Comparison of ENCODE assay signal across 16 mouse cellular contexts in the genomic region with DNA sequence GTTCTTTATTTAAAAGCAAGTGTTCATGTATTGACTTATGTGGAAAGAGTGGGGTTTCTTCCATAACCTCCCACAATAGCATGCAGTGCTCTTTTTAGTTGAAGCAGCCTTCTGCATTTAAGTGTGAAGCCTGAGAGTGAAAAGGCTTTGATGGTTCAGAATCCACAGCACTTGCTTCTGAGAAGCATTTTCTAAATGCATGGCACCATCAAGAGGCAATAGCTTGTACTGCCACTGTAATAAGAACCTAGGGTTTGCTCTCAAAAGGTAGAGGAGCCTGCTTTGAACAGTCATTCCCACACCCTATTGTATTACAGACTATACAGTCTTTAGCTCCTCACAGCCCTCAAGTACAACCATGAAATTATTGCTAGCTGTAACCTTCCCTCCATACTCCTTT.
DNase-seq lines count a peak whose midpoint lies in the region; ATAC-seq and TF ChIP-seq lines count a peak whose summit lies in the region.
"Had no signal": no experiment of that assay in that cellular context is flagged by ENCODE, and none has a peak within 500 bp of the region (broad histone marks: within the 10 kb centered on the region; RNA-seq: fewer than 3 reads in every experiment).

No protein-coding gene starts in this region.

- no peaks in the 10 kb centered on the region for H3K36me3 ChIP-seq in forebrain, postnatal 0 days (ENCODE audit: insufficient read depth)
- H3K36me3 ChIP-seq in forebrain, embryonic 11.5 days (ENCODE audit: control insufficient read depth, insufficient read depth, low read length) = no peaks in the 10 kb centered on the region
- H3K36me3 ChIP-seq: hindbrain, embryonic 12.5 days; neural tube, embryonic 13.5 days had no signal

- no peaks in the 10 kb centered on the region for H3K4me1 ChIP-seq in forebrain, postnatal 0 days (ENCODE audit: insufficient read depth)
- no peaks in the 10 kb centered on the region for H3K4me1 ChIP-seq in forebrain, embryonic 11.5 days (replicated peaks; ENCODE audit: control insufficient read depth, insufficient read depth, low read length)
- H3K4me1 ChIP-seq: hindbrain, embryonic 12.5 days; limb, embryonic 12.5 days; neural tube, embryonic 13.5 days had no signal

- DNase-seq in forebrain, postnatal 0 days = peak; percentile 12
- no peak for DNase-seq in forebrain, embryonic 11.5 days (ENCODE audit: low spot score)
- DNase-seq in left cerebral cortex, adult 2 months (ENCODE audit: extremely low spot score in 1 of 2, low spot score in 2 of 2) = no peak
- DNase-seq in left cerebral cortex, postnatal 36 days (ENCODE audit: low spot score in 2 of 2) = no peak
- DNase-seq in ES-CJ7 (ENCODE audit: low read depth, low spot score) = peak; percentile 11
- DNase-seq in cerebellum, postnatal 10 days = peak; percentile 18 to 34
- DNase-seq in kidney, postnatal 4 days = no peak
- DNase-seq in B cell, adult 2 months = no peak
- DNase-seq: embryo, embryonic 11 days; gastrocnemius, postnatal 25 days; kidney, adult 8-10 months had no signal

- no peak overlapping the region for H3K27ac ChIP-seq in forebrain, postnatal 0 days (ENCODE audit: low read depth, low read length)
- no peak overlapping the region for H3K27ac ChIP-seq in forebrain, embryonic 11.5 days (ENCODE audit: low read depth, low read length)
- no peak overlapping the region for H3K27ac ChIP-seq in left cerebral cortex, adult 2 months
- H3K27ac ChIP-seq: hindbrain, embryonic 12.5 days; limb, embryonic 12.5 days; neural tube, embryonic 13.5 days had no signal

- intact Hi-C loops in left cerebral cortex, adult 2 months (cut with DNase I) = loop anchor here (2.0 to 10.0 kb wide), 2 partner anchors 60 to 132 kb away; no protein-coding TSS in a partner anchor
- intact Hi-C loops in left cerebral cortex, postnatal 36 days (cut with DNase I) = loop anchor here (5.0 kb wide), 1 partner anchor 59 kb away; no protein-coding TSS in a partner anchor

- H3K9me3 ChIP-seq in forebrain, postnatal 0 days (ENCODE audit: low read length) = no peaks in the 10 kb centered on the region
- H3K9me3 ChIP-seq in forebrain, embryonic 11.5 days (ENCODE audit: control insufficient read depth, low read length) = no peaks in the 10 kb centered on the region
- H3K9me3 ChIP-seq: hindbrain, embryonic 12.5 days; limb, embryonic 12.5 days; neural tube, embryonic 13.5 days had no signal

- no peak overlapping the region for H3K9ac ChIP-seq in forebrain, postnatal 0 days
- no peak overlapping the region for H3K9ac ChIP-seq in forebrain, embryonic 11.5 days (ENCODE audit: low read length)
- H3K9ac ChIP-seq: hindbrain, embryonic 12.5 days; limb, embryonic 12.5 days; neural tube, embryonic 13.5 days had no signal

- no peaks in the 10 kb centered on the region for H3K27me3 ChIP-seq in forebrain, postnatal 0 days (ENCODE audit: insufficient read depth, low read length)
- H3K27me3 ChIP-seq in forebrain, embryonic 11.5 days (ENCODE audit: control insufficient read depth, insufficient read depth, low read length) = no peaks in the 10 kb centered on the region
- H3K27me3 ChIP-seq: hindbrain, embryonic 12.5 days; limb, embryonic 12.5 days; neural tube, embryonic 13.5 days had no signal

- ATAC-seq in forebrain, postnatal 0 days = no peak
- ATAC-seq in forebrain, embryonic 11.5 days (replicated peaks; ENCODE audit: low FRiP score) = no peak
- ATAC-seq: forebrain, embryonic 16.5 days; midbrain, embryonic 16.5 days had no signal

- TF ChIP-seq CTCF in forebrain, postnatal 0 days (IDR thresholded peaks at IDR 0.05; ENCODE audit: low read depth) = peak; percentile 57
- TF ChIP-seq CTCF in left cerebral cortex, adult 2 months (IDR thresholded peaks at IDR 0.05) = peak; percentile 66

- no peak overlapping the region for H3K4me3 ChIP-seq in forebrain, postnatal 0 days (ENCODE audit: low read depth, low read length)
- no peak overlapping the region for H3K4me3 ChIP-seq in forebrain, embryonic 11.5 days (ENCODE audit: low read depth, low read length)
- H3K4me3 ChIP-seq in left cerebral cortex, adult 2 months = no peak overlapping the region
- H3K4me3 ChIP-seq: hindbrain, embryonic 12.5 days; limb, embryonic 12.5 days; neural tube, embryonic 13.5 days had no signal

- no peak overlapping the region for H3K4me2 ChIP-seq in forebrain, postnatal 0 days (ENCODE audit: low read depth)
- no peak overlapping the region for H3K4me2 ChIP-seq in forebrain, embryonic 11.5 days (ENCODE audit: low read depth, low read length, severe bottlenecking)
- H3K4me2 ChIP-seq: hindbrain, embryonic 12.5 days; limb, embryonic 12.5 days; neural tube, embryonic 13.5 days had no signal

Comparison
In these comparisons a context has a peak if more than half of its experiments do, and no peak if none do; other contexts are left out.
1. DNase-seq: peak in forebrain, postnatal 0 days (single experiment), ES-CJ7 (single experiment) and cerebellum, postnatal 10 days (2 of 2); none in forebrain, embryonic 11.5 days (single experiment), left cerebral cortex, adult 2 months (0 of 2), left cerebral cortex, postnatal 36 days (0 of 2), kidney, postnatal 4 days (0 of 2) and B cell, adult 2 months (0 of 2).